Mouse (Mus musculus) left cerebral cortex, adult 8-10 months (tissue): ENCODE measurements at regions not wholly inside any gene's neighbourhood (a gene's known extent, or its start where the extent isn't known, plus 50 kb on each side); places are given as distances from the start of the nearest gene placed in this dataset.

Experiments used
- DNase-seq, 2 experiments: peaks; one replicate each; pipeline ENCODE4 v3.0.0; 2022; ENCODE audit warnings: low spot score in 2 of 2

DNA sequence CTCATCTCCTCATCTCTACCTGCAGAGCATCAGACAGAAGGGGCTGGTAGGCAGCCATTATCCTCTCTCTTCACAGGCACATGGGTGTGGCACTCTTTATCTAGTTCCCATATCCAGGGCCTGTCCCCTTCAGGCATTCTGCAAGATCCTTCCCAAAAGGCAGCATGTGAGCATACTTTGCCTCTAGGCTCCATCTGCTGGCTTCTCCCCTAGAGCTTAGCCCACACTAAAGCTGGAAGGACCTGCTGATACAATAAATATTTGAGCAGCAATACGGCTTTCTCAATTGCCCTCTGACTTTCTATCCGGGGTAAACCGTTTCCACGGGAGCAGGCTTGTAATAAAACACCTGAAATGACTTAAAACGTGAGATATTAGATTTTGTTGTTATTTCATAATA, 78.4 kb upstream of the Mon1b start:
- DNase-seq = no peak

DNA sequence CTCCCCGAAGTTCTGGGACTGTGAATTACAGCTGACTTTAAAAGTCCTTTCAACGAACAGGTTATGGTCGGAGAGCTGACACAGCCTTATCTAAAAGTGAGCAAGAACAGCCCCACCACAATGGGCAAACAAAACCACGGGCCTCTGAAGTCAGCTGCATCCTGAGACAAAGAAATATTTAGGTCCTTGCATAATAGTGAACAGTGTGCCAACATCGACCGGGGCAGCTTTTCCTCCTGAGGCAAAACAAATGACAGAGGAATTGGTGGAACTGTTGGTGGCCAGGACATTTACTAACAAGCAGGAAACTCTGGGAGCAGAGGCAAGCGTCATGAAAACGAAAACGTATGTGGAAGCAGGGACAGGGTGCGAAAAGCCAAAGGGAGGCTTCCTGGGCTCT, 54.3 kb upstream of the Mon1b start:
- DNase-seq = no peak

DNA sequence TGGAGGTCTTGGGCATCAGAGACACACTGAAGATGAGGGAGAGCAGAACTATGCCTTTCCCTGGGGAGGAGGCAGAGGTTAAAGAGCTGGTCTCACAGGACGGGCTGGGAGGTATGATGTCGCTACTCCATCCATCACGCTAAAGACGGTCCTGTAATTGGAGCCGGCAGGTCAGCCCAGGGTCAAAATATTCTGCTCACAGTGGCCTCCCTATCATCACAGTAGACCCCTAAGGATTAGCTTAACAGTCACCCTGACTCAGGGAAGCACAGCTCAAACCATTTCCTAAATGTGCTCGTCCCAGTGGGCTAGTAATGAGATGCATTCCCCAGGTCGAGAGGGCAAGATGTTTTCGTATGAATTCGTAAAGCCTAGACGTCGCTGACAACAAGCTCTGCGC, 53.7 kb upstream of the Mon1b start:
- DNase-seq = no peak

DNA sequence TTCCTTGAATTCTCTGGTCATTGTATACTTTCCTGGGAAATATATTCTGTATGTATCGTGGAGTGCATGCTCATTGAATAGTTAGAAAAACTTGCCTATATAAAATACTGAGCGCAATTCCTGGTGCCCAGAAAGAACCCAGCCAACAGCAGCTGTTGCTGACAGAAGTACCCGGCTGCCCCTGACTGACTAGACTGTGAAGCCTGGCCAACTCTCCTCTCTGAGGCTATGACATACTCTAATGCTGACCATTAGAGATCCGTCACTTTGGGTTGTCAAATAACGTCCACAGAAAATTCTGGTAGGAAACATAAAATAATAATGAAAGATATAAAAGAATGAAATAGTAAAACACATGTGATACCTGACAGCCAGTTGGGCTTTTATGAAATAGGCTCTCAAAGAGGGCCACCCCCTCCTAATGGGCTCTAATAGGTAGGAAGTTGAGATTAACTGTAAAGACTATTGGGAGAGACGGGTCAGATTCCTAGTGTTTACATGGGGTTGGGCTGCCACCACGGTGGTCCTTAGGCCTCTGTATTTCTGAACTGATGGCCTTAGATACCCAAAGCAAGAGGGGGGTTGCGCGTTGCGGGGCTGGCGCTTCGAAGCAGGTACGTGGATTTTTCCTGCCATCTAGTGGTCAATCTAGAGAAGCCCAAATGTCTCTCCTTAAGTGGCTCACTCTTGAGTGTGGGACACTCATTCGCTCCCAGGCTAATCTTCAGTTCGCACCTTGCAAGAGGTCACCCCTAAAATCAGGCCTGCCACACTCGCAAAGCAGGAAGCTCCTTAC, 53.0 kb upstream of the Mon1b start:
- peak in 1 of 2 experiments; percentile 26 for DNase-seq

DNA sequence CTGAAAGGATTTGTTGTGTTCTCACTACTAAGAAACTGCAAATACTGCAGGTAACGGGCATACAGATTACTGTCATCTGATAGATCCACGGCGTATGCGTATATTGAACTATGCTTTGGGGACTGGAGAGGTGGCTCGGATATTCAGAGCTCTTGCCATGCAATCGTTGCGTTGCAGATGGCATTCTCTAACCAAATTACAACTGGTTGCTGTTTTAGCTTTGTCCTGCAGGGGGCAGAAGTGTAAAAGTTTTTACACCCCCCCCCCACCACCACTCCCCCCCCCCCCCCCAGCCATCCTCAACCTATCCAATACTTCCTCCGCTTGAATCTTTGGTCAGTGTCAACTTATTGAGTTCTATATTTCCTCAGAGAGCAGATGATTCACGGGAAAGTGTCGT, 51.6 kb upstream of the Mon1b start:
- DNase-seq = no peak
